Mouse (Mus musculus) megakaryocyte, adult 5-6 weeks (primary cell): ENCODE data around the gene Miox. TPM values are rescaled to one million over a fixed set of nuclear protein-coding genes. Genes with fewer than 3 reads are reported as not detected.

Experiments
- ATAC-seq: 2 replicates; pipeline ENCODE4 v1.8.0; 2016; ENCODE audit warnings: mild to moderate bottlenecking, inconsistent platforms; ENCODE audit not compliant: poor library complexity, severe bottlenecking
- total RNA-seq, 2 experiments: library from RNA; stranded (forward) in 1 of 2; stranded (reverse) in 1 of 2; fragments of 153-499, 151-499 nt in 1 of 2; fragments of 221-1000, 200-1000 nt in 1 of 2; gene quantifications; 2 replicates each; pipeline versions ENCODE4 v1.2.3 to v1.2.4; 2015 to 2017

The Miox gene
- total RNA-seq (2015), result not detected in 2 replicates
- total RNA-seq (2017), result 0.99 and 1.0 TPM in 2 replicates

- no peak for ATAC-seq
Measured at GRCm38 (mm10) chr15:89334271-89334670, at the start of gene Miox. Gene Miox, plus strand, starts transcription at chr15:89334398.

DNA sequence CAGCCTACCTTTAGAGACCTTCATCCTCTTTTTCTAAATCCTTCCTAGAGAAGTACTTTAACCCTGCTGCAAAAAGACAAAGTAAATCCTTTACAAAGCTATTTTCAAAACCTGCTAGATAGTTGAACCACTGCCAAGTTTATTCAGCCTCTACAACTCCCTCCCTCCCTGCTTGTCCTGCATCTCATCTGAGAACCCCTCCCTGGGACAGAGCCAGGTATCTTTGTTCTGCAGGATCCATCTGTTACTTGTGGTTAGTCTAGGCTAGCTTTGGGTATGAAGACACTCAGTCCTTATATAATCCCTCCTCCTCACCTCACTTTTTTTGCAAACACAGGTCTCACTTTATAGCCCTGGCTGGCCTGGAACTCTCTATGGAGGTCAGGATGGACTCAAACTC is 49.2 kb upstream of the Miox start:
- ATAC-seq, result no peak

DNA sequence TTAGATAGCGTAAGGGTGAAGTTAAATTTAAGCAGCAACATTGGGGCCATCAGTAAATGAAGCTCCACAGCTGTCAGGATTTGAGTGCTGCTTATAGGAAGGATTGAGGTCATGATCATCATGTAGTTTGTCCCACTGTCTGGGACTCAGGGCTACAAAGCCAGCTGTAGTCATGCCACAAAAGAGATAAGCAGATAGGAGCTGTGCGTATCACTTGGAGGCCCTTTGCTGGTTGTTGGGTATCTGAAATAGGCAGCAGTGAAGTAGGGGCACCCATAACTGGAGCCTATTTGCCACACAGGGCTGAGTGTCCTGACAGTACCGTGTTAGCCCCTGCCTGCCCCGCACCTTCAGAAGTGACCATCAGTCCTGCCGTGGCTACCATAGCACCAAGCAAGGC is 48.7 kb upstream of the Miox start:
- ATAC-seq, result peak; percentile 8; the same call in 1 of the 2 replicates

GRCm38 (mm10) chr15:89286114-89286513 is 48.1 kb upstream of the Miox start:
- no peak for ATAC-seq

DNA sequence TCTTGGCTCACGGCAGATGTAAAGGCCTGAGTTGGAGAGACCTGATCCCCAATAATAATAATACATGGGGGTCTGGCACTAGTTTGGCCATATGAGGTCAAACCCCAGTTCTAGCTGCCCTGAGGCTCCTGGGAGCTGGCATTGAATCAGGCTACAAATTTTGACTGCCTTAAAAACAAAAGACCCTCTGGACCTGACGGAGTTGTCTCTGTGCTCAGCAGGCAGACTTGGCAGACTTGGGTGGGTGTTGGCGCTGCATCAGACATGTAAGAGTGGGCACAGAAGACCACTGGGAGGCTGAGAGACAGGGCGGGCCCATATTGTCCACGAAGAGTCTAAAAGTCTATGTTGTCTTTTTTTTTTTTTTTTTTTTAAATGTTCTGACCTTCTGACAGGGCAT is 47.6 kb upstream of the Miox start:
- ATAC-seq, result no peak

DNA sequence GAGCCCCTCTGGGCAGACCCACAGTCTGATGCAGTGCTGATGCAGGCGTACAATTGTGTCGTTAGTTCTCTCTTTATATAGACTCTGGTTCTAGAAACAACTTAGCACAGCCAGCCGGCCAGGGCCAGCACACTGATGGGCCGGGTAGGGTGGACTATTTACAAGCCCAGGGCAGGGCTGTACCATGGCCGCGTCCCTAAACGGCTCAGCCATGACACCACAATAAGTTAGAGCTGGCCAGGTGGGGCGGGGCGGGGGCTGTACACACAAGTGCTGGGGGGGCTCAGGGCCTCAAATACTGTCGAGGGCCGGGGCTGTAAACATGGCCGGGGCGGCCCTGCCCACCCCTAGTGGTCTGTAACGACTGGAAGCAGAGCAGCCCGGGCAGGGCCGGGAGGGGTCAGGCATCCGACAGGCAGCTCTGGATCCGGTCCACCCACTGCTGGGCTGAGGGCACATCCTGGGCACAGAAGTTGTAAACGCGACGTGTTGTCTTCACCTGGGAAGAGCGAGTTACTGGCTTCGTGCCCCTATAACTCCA is 45.9 kb upstream of the Miox start:
- ATAC-seq, result no peak

- no peak for ATAC-seq
Measured at GRCm38 (mm10) chr15:89289455-89289854, 44.7 kb upstream of the Miox start.

- ATAC-seq, result no peak
Measured at GRCm38 (mm10) chr15:89291521-89291920, 42.7 kb upstream of the Miox start.

GRCm38 (mm10) chr15:89292795-89293194 is 41.4 kb upstream of the Miox start:
- ATAC-seq, result no peak

- ATAC-seq, result no peak
Measured at GRCm38 (mm10) chr15:89293778-89294177, 40.4 kb upstream of the Miox start.

GRCm38 (mm10) chr15:89295580-89296165 is 38.5 kb upstream of the Miox start:
- ATAC-seq, result no peak

GRCm38 (mm10) chr15:89296465-89296864 is 37.7 kb upstream of the Miox start:
- ATAC-seq, result no peak

DNA sequence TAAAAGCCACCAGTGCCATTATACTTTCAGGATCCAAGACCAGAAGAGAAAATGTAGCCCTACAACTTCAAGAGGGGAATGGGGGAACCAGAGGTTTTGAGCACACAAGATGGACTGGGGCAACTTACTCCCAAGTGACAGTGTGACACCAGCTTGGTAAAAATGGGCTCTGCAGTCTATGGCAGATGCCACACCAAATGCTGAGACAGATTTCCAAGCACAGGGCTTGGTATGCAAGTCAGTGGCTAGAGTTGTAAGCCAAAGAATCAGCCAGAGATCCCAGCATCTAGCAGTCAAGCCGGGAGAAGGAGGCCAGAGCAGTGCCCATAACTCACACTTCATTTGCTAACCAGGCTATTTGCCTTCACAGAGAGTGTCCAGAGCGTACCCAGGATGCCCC is 36.5 kb upstream of the Miox start:
- ATAC-seq, result no peak

DNA sequence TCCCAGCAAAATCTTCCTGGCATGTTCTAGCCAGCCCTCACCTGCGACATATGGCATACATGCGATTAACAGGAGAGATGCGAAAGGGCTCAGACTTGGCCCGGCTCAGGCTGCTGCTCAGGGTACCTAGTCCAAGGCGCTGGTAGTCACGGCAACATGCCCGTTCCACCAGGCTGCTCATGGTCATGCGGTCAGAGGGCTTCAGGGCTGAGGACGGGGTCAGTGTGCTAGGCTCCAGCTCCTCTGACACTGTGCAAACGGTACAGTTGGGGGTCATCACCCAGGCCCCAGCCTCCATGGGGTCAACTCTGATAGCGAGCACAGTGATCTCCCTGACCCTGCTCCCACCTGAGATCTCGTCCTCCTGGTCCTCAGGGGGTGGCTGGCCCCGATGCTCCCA is 34.0 kb upstream of the Miox start:
- no peak for ATAC-seq

DNA sequence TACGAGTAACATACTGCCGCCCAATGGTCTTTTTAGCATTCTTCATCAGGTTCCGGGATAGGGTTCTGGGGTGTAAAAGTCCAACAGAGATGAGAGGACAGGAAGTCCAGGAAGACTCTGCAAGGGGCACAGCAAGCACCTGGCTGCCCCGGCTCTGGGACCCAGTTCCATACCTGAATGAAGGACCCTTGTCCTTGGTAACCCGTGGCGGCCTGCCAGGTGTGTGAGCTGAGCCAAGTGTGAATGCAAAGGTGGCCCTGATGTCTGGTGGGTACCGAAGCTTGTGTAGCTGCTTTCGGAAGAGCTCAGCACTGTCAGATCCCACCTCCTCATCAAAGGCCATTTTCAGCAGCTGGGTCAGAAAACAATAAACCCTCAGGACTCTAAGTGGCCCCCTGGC is 33.6 kb upstream of the Miox start:
- no peak for ATAC-seq

- no peak for ATAC-seq
Measured at GRCm38 (mm10) chr15:89305966-89306365, 28.2 kb upstream of the Miox start.

DNA sequence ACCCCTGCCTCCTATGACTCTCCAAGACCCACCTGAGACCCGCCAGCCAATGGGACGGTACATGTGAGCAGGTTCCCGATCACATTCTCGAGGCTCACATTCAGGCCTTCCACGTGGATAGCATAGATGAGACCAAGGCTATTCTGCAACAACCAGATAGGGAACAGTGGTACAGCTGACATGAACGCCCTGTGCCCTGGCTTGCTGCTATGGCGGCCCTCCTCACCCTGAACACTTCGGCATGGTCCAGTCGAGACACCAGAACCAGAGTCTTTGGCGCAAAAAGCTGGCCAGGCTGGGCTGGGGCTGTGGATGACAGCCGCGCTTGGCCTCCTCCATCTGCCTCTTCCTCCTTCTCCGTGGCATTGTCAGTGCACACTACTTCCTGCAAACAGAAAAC is 26.7 kb upstream of the Miox start:
- ATAC-seq, result no peak

- ATAC-seq, result no peak
Measured at GRCm38 (mm10) chr15:89308406-89309139, 25.6 kb upstream of the Miox start.

- ATAC-seq, result peak; percentile 78
Measured at GRCm38 (mm10) chr15:89309962-89310498, 24.2 kb upstream of the Miox start.

GRCm38 (mm10) chr15:89313359-89313758 is 20.8 kb upstream of the Miox start:
- ATAC-seq, result no peak

- ATAC-seq, result no peak
Measured at GRCm38 (mm10) chr15:89314107-89314506, 20.1 kb upstream of the Miox start.
